22 mouse cellular contexts compared by ENCODE assay signal in the genomic region with DNA sequence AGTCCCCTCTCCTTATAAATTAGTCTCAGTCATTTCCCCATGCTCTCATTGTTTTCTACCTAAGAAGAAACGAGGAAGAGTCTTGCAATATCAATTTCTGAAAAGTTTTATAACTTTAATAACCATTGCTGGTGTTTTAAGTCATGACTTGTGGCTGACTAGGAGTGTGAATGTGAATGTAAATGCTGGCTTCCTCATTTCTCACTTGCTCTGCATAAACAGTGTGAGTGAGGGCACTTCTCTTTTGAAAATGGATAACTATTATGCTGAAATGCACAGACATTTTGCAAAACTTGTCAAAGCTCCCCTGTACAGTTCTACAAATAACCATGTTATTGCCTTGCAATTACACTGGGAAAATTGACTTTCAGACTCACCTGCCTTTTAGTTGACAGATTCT. TPM values are rescaled to one million over a fixed set of nuclear protein-coding genes. Genes with fewer than 3 reads are reported as not detected.
DNase-seq lines count a peak whose midpoint lies in the region; ATAC-seq and TF ChIP-seq lines count a peak whose summit lies in the region.
"Had no signal": no experiment of that assay in that cellular context is flagged by ENCODE, and none has a peak within 500 bp of the region (broad histone marks: within the 10 kb centered on the region; RNA-seq: fewer than 3 reads in every experiment).

No protein-coding gene starts in this region.

- no peaks in the 10 kb centered on the region for H3K36me3 ChIP-seq in thymus, adult 2 months (ENCODE audit: control insufficient read depth, insufficient read depth, low read length)
- H3K36me3 ChIP-seq: embryonic facial prominence, embryonic 10.5 days; heart, embryonic 13.5 days; hindbrain, embryonic 12.5 days had no signal

- peak; percentile 60 for DNase-seq in A20 (ENCODE audit: low read depth, low spot score)
- DNase-seq in adrenal gland, adult 8-10 months: no peak
- no peak for DNase-seq in urinary bladder, postnatal 36 days (ENCODE audit: low spot score in 2 of 2)
- no peak for DNase-seq in thymus, adult 2 months
- DNase-seq: adrenal gland, postnatal 25 days; cerebellum, adult 11-12 months; cerebellum, adult 9-10 months; cerebellum, postnatal 25 days; forebrain, postnatal 0 days; gastrocnemius, adult 2 months; gastrocnemius, postnatal 25 days; heart, adult 11 months; heart, postnatal 36 days had no signal

- peak; percentile 94 for ATAC-seq in granulocyte monocyte progenitor cell, adult 5-6 weeks (replicated peaks; ENCODE audit: poor library complexity, severe bottlenecking)
- ATAC-seq in neutrophil, adult 5-6 weeks (ENCODE audit: extremely low read depth, insufficient number of reproducible peaks, low FRiP score, poor library complexity, severe bottlenecking): peak; percentile 67; the same call in 1 of the 2 replicates
- ATAC-seq: forebrain, embryonic 13.5 days; forebrain, postnatal 0 days; hindbrain, embryonic 16.5 days had no signal

- no peaks in the 10 kb centered on the region for H3K4me1 ChIP-seq in bone marrow macrophage, adult 2 months (ENCODE audit: control insufficient read depth, insufficient read depth, low read length)
- no peaks in the 10 kb centered on the region for H3K4me1 ChIP-seq in thymus, adult 2 months (replicated peaks; ENCODE audit: control insufficient read depth, insufficient read depth, low read length)
- H3K4me1 ChIP-seq: embryonic facial prominence, embryonic 10.5 days; forebrain, embryonic 13.5 days; heart, embryonic 13.5 days; hindbrain, embryonic 12.5 days had no signal

- no peak overlapping the region for H3K4me3 ChIP-seq in bone marrow macrophage, adult 2 months (ENCODE audit: insufficient read depth, low read length)
- no peak overlapping the region for H3K4me3 ChIP-seq in thymus, adult 2 months (ENCODE audit: control insufficient read depth, insufficient read depth, low read length)
- H3K4me3 ChIP-seq: embryonic facial prominence, embryonic 10.5 days; forebrain, embryonic 13.5 days; gastrocnemius, adult 2 months; heart, embryonic 13.5 days; hindbrain, embryonic 12.5 days had no signal

- peak overlapping the region; percentile 45 for H3K27ac ChIP-seq in bone marrow macrophage, adult 2 months (ENCODE audit: insufficient read depth, low read depth, low read length)
- no peak overlapping the region for H3K27ac ChIP-seq in thymus, adult 2 months (ENCODE audit: control insufficient read depth, insufficient read depth, low read length)
- H3K27ac ChIP-seq: embryonic facial prominence, embryonic 10.5 days; forebrain, embryonic 13.5 days; gastrocnemius, adult 2 months; heart, embryonic 13.5 days; hindbrain, embryonic 12.5 days had no signal

- no peaks in the 10 kb centered on the region for H3K27me3 ChIP-seq in thymus, adult 2 months (ENCODE audit: control insufficient read depth, insufficient read depth, low read length)
- H3K27me3 ChIP-seq: forebrain, embryonic 13.5 days; heart, embryonic 13.5 days; hindbrain, embryonic 12.5 days had no signal

- no peak for TF ChIP-seq POLR2A in bone marrow macrophage, adult 2 months (IDR thresholded peaks at IDR 0.05; ENCODE audit: borderline replicate concordance, low read depth, low read length)
- TF ChIP-seq POLR2A in thymus, adult 2 months (IDR thresholded peaks at IDR 0.05; ENCODE audit: control insufficient read depth, extremely low read depth, insufficient read depth, low read length, poor library complexity): no peak

- WGBS in thymus, adult 2 months: 24% methylated on average over 1 of the region's 1 CpGs

- TF ChIP-seq CTCF in bone marrow macrophage, adult 2 months (IDR thresholded peaks at IDR 0.05; ENCODE audit: low read depth, low read length): no peak
- no peak for TF ChIP-seq CTCF in thymus, adult 2 months (IDR thresholded peaks at IDR 0.05; ENCODE audit: borderline replicate concordance, control insufficient read depth, extremely low read depth, insufficient read depth, low read length, poor library complexity)

RNA-seq across cellular contexts. Expression of a gene that starts 8.9 kb away (rescaled TPM):
- not detected in 2 replicates for polyA plus RNA-seq in bone marrow macrophage, adult 2 months (2012; ENCODE audit: insufficient read depth, insufficient read length, missing spikeins)
- 0.09 TPM in 1 of 2 replicates, not detected in the other for total RNA-seq in granulocyte monocyte progenitor cell, adult 5-6 weeks (2014; fragmentation: Nextera tagmentation)
- total RNA-seq in granulocyte monocyte progenitor cell, adult 5-6 weeks (2017): not detected in 2 replicates
- 51.8 and 57.1 TPM in 2 replicates for total RNA-seq in neutrophil, adult 5-6 weeks (2017)
- under 1 TPM in 2 of 4 experiments, not detected in 2; 0.22 to 0.24 TPM for total RNA-seq in adrenal gland, adult 8-10 months (2022)
- 3.7 and 3.9 TPM in 2 replicates for polyA plus RNA-seq in thymus, adult 2 months (2012; rRNA removed)
- total RNA-seq: adrenal gland, postnatal 25 days; gastrocnemius, adult 2 months; gastrocnemius, postnatal 25 days had no signal
- polyA plus RNA-seq: C2C12; embryonic facial prominence, embryonic 10.5 days; forebrain, embryonic 13.5 days; heart, embryonic 13.5 days; hindbrain, embryonic 12.5 days; hindbrain, embryonic 16.5 days had no signal

Comparison
In these comparisons a context has a peak if more than half of its experiments do, and no peak if none do; other contexts are left out.
1. RNA of a gene that starts 8.9 kb away (total RNA-seq): 51.8 to 57.1 TPM in neutrophil, adult 5-6 weeks; 0.22 to 0.24 TPM in adrenal gland, adult 8-10 months and 0.09 TPM in granulocyte monocyte progenitor cell, adult 5-6 weeks; every median in the first group is over 10 times any median in the second.